Mouse (Mus musculus): ENCODE measurements at regions not wholly inside any gene's neighbourhood (a gene's known extent, or its start where the extent isn't known, plus 50 kb on each side); places are given as distances from the start of the nearest gene placed in this dataset.

DNA sequence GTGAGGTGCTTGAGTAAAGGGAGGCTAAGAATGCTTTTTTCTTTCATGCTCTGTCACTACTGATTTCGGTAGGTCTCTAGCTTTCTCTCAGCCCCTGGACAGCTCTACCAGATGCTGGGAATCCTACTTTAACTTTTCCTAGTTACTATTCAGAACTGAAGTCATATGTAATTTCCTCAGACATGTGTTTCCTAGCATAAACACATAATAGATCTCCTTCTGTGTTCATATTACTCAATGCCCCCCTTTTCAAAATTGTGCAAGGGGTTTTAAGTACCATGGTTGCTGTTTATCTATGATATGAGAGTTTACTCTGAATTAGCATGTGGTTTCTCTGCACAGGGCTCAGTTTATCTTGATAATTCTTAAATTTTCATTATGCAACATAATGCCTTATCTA lies 1472.5 kb downstream of the Olfm4 start:
- DNase-seq (ENCODE audit: low read depth, low spot score): no peak

DNA sequence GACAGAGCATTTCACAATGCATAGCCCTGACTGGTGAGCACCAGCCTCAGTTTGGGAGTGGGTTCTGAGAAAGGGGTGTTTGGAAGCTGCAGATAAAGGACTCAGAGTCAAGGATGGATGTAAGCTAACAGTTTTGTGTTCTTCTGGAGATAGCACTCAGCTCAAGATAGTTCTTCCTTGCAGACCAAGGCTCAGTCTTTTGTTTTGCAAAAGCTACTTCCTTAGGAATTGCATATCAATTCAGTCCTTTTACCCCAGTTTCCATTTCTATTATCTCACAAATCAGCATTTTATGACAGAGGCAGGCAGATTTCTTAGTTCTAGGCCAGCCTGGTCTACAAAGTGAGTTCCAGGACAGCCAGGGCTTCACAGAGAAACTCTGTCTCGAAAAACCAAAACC lies 1495.4 kb downstream of the Olfm4 start:
- DNase-seq (ENCODE audit: low read depth, low spot score): peak; percentile 4

DNA sequence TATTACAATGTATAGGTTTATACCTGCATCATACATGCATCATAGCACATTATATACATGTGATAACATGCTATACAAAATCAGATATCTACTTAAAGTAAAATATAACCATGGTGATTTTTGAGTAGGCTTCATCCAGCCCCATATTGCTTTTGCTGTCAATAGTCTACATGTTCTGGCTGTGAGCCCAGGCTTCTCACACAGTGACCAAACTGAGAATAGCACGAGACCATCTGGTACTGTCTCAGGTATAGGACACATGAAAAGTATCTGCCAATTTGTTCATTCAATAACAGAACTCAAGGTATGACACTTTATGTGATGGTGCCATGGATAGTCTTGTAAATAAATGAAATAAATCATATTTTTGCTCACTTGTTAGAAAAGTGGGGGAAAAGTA lies 1499.7 kb downstream of the Olfm4 start:
- no peak for DNase-seq (ENCODE audit: low read depth, low spot score)

DNA sequence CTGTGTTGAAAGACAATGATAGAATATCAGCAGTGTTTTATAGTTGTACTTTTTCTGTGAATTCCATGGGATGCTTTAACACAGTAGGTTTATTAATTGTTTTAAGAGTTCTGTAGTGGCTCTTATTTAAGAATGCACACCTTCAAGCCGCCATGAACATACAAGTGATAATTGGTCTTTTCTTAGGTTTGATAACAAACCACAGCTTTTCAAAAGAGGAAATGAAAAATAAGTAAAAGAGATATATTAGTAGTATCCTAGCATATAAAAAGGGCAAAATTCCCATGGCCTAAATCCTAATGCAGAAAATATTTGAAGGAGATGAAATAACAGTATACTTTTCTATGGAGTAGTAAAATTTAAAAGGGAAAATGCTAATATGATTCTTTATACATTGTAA lies 1525.1 kb downstream of the Olfm4 start:
- DNase-seq (ENCODE audit: low read depth, low spot score): no peak

Data from WW6 (cell line).